Mouse (Mus musculus) lung, postnatal 14 days (tissue): Measurements from ENCODE around the gene Slc12a8.

ENCODE experiments used
- DNase-seq: peaks from one replicate; pipeline ENCODE4 v3.0.0; 2021

Slc12a8 gene

DNA sequence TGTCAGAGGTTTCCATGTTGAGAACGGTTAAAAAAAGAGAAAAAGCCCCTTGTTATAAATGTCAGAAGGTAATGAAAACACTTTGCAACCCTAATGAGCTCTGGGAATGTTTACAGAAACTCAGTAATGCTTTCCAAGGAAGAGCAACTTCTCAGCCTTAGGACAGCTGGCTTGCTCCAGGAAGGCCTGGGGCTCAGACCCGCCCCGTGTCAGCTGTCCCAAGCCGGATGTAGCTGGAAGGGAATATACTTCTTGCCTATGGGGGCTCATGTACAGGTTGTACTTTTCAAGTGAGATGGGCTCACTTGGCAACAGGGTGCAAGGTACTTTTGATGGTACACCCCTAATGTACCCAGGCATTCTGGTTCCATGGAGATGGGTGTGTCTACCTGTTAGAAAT, 28.4 kb downstream of the Slc12a8 start:
- DNase-seq, result no peak

DNA sequence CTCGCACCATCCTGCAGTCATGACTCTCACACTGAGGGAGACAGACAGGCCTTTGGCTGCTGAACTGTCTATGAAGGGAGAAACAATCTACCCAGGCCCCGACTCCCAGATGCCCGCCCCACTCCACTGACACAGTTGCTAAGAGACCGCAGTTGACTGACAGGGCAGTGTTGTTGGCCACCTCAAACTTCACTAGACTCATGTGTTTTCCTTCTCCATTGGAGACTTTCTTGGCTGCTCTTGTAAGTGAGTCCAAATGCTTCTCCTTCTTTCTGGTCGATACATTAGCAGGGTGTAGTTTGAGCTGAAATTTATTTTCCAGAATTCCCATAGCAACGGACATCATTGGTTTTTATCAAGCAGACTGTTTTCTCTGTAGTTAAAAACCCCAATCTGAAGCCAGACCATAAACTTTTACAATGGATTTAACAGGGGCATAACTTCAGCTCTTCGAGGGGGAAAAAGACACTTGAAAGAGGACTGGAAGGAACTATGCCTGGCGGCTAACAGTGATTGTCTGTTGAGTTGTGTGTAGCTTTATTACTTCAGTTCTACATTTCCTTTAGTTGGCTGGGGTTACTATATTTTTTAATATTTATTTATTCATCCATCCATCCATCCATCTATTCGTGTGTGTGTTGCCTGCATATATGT, 36.7 kb downstream of the Slc12a8 start:
- DNase-seq, result no peak

DNA sequence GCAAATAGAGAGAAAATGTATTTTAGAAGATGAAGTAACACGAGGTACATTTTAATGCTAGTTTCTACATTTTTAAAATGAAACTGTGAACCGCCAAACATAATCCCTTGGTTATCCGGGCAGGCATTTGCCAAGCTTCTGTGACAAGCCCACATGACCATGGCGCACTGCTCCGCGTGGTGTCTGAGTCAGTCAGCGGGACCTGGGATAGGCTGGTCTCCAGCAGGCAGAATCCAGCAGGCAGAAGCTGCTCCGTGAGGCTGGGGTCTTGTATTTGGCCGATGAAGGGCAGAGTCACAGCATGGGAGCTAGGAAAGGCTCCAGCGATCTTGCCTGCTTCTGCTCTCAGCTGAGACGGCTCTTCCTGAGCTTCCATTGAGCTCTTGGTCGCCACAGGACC, 41.0 kb downstream of the Slc12a8 start:
- DNase-seq, result no peak

DNA sequence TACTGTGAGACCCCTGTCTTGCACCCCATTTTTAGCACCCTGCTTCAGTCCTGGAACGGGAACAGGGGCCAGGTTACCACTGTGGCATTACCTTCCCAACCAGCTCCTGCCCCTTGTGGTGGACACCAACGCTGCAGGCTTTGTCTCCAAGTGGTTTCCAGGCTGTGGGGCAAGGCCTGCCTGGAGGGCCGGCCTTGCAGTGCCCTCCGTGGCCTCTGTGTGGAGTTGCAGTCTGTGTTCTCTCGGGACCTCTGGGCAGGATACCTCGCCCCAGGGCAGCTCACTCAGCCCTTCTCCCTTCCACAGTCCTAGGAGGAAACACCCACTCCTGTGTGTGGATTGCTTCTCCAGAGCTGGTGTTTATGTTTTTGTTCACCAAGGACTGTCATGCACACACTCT, 43.2 kb downstream of the Slc12a8 start:
- DNase-seq, result peak; percentile 92

DNA sequence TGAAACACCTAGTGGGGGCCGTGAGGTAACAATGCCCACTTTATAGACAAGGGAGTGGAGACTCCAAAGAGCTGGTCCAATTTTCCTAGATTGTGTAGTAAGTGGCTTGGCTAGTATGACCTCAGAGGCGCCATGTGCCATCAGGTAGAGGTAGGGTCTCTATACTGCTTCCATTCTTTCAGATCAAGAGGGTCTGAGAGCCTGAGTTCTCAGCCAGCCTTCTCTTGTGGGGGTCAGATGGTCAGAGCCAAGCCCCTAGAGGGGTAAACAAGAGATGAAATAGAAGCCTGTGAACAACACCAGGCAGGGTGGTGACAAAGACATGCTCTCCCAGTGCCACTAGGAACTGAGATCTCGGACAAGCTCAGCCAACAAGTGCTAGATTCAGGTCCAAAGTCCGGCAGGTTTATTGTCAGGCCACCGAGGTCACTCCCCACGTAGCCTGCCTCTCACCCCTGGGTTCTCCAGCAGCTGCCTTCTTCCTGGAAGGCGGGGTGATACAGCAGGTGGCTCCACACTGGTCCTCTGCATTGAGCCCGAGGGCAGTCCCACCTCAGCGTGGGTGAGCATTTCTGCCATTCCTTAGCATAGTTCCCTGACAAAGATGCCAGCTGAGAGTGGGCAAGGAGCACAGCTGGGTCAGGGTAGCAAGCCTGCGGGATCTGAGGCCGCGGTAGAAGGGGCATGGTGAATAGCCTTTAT, 44.3 kb downstream of the Slc12a8 start:
- no peak for DNase-seq

DNA sequence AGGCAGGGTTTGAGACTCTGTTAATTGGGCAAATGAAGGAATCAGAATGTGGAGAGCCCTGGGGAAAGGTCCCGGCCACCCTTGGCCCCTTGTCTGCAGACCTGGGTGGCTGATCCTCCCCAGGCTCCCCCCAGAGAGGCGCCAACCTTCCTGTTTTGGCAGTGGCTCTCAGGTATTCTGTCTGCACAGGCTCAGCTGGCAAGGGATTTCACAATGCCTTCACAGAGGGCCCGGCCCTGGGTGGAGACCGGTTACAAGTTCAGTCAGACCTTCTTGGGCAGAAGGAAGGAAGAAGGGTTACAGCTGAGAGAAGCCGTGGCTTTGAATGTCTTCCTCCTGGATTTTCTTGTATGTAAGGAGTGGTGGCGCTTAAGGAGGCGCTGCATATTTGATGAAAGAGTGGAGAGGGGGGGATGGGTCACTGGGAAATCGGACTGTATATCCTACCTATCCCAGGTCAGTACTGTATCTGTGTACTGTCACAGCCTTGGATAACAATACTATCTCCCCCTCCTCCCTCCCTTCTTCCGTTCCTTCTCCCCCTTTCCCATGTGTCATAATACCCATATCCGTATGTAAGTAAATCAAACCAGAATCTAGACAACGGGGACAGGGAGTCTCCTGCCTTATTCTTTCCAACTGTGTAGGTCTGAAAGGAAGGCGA, 45.9 kb downstream of the Slc12a8 start:
- DNase-seq, result peak; percentile 57

DNA sequence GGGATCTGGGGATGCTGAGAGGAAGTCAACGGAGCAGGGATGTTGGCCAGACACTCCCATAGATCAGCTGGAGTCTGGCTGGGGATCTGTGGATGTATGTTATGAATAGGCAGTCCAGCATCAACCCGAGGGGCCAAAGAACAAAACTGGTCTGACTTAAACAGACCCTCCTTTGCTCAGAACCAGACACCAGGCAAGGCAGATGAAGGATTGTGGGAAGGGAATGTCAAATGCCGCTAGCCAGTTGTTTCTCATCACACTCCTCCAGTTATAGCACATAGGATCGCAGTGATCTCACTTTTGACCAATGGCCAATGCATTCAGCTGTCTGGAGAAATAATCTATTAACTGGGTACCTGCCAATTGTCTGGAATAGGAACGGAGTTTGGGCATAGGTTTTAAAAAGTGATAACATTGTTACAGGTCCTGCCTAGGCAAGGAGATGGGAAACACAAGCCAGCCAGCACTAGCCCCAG, 46.4 kb downstream of the Slc12a8 start:
- DNase-seq, result no peak

DNA sequence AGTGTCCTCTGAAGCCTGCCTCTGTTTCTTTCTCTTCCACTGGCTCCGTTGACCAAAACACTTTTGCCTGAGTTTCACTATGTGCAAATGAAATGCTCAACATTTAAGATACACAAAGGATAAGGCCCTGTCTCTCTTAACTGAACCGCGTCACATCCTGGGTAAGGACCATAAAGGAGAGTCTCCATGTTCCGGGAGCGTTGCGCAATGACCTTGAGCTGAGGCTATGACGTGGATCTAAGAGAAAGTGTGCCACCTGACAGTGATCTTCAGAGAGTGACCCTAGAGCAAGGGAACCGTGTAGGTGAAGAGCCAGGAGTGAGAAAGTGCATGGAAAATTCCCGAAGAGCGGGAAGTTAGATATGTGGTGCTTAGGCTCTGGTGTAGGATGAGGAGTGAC, 49.3 kb downstream of the Slc12a8 start:
- no peak for DNase-seq

DNA sequence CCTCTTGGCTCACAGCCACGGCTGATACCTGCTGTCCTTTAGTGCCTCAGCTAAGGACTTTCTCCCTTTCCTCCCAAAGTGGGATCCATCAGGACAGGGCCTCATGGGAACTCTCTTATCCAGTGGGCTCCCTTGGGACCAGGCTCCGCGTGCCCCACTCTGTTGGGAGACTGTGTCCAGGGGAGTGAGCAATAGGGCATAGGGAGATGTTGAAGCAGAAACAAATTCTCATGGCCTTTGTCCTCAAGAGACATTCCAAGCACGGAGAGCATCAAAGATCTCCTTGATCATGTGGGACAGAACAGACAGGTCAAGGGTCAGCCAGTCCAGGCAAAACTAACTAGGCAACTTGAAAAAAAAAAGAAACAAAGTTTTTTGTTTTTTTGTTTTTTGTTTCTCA, 50.6 kb downstream of the Slc12a8 start:
- DNase-seq, result no peak

DNA sequence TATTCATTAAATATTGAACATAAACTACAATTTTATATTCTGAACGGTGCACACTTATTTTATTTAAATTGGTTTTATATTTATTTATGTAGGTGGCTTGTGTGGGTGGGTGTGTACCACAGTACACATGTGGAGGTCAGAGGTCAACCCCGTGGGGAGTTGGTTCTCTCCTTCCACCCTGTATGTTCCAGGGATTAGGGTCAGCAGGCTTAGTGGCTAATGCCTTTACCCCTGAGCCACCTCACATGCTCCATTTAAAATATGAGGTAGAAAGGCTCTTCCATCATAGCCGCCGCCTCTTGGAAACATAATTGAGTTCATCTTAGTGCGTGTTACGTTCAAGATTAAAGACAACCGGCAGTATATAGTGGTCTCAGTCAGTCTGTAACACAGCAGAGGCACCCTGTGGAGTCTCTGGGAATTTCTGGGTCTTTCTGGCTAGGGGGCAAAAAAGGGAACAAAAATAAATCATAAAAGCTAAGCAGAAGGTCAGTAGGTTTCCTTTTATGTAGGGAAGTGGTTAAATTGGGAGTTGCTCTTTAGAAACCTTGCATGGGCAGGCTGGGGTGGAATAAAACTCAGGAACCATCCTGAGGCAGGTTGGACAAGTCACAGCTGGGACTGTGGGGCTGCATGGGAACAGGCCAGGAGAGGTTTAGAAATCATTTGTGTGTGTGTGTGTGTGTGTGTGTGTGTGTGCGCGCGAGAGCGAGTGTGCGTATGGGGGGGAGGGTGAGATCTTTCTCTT, 51.3 kb downstream of the Slc12a8 start:
- no peak for DNase-seq

DNA sequence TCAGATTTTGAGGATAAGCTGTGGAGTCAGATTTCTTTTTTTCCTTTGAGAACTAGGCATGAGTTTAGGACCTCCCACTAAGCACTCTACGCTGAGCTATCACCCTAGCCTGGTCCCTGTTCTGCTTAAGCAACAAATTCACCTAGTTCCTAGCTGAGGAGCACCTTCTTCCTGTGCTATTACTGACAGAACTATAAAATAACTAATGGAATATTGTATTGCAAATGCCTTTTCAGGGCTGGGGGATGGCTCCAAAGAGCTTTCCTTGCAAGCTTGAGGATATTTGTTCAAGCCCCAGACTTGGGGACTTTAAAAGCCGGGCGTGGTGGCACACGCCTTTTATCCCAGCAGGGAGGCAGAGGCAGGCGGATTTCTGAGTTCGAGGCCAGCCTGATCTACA, 55.5 kb downstream of the Slc12a8 start:
- no peak for DNase-seq

DNA sequence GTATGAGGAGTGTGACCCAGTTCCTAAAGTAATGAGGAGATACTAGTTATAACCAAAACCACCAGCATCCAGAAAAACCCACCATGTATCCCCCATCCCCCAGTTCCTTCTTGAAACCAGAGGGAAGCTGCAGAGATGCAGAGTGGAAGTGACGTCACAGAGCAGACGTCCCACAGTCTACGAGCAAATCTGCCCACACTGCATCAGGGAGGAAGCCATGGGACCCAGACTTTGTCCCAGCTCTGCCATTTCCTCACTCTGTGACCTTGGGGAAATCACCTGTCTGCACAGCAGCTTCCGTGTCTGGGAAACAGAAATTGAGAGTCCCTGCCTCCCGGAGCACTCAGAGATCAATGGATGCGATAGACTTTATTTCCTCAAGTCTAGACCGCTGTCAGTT, 56.6 kb downstream of the Slc12a8 start:
- DNase-seq, result no peak

DNA sequence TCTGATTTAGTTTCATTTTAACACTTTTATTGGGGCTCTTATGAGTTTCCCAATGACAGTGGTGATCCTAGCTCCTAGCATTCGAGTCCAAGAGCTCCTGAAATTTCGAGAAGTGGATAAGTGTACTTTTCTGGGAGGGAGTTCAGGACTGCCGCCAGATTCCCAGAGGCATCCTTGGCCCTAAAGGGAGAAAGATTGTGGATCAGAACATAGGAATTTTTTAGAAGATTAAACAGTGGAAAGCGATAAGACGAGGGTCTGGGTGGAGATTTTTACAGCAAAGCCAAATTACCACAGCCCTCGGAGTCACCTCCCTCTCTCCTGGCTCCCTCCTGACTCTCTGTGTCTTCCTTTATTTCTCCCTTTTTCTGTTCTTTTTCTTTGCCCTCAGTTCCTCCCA, 58.6 kb downstream of the Slc12a8 start:
- DNase-seq, result no peak

DNA sequence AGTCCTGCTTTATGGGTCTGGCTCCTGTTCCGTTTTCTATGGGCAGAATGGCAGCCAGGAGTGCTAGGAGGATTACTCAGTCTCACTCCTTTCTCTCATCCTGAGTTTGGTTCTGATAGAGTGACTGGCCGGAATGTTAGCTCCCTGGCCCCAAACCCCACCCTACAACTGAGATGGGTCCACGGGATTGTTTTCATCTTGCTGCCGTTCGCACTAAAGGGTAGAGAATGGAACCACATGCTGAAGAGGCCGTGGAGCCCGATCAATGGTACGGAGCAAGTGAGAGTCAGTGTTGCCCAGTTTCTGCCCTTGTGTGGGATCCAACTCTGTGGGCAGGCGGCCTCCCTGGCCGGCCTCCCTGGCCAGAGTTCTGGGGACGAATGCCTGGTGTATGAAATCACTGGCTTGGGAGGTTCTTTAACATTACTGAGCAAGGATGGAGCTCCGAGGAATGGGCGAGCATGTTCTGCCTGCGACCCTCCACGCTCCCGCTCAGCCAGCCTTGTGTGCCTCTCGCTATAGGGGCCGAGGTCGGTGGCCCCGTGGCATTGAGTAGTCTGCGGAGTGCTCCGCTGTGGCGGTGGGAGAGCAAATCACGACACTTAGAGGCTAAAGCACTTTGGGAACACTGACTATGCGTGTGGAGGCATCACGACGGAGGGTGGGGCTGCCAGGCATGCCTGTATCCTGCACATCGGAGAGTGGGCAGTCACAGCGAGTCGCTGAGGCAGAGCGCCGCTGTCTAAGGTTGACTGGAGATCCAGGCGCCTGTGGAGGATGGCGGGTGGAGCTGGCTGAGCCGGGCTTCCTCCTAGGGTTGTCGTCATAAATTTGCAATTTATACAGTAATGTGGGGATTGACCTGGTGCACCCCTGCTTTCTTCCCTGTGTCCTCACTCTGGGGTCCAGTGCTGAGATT, 59.4 kb downstream of the Slc12a8 start:
- no peak for DNase-seq

DNA sequence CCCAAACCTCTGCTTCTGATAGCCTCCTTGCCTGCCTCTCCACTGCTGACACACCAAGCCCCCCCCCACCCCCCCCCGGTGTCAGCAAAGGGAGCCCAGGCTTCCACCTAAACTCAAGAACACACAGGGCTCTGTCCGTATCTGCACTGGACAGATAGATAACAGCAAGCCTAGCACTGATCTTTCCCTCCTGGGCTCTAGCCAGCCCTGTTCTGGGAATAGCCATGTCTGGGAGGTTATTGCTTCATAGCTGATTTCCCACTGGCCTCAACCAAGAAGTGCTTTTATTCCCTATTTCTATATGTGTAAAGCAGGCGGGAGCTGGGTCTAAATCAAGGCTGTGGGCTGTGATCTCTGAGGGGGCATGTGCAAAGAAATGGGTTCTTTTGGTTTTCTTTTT, 61.3 kb downstream of the Slc12a8 start:
- DNase-seq, result no peak

DNA sequence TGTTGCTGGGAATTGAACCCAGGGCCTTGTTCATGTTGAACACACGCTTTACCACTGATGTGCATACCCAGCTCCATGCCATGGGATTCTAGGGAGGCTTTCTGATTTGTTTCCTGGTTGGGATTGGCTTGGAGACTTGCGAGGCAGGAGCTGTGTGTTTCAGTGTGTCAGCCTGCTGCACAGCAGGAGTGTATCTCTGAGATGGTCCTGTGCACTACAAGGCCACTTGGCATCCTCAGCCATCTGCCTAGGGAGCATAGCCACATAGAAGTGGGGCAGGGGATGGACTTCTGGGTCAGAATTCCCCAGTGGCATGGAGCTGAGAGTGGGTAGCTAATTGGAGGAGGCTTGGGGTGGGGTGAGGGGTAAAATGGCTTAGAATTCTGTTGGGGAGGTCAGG, 63.2 kb downstream of the Slc12a8 start:
- DNase-seq, result no peak

DNA sequence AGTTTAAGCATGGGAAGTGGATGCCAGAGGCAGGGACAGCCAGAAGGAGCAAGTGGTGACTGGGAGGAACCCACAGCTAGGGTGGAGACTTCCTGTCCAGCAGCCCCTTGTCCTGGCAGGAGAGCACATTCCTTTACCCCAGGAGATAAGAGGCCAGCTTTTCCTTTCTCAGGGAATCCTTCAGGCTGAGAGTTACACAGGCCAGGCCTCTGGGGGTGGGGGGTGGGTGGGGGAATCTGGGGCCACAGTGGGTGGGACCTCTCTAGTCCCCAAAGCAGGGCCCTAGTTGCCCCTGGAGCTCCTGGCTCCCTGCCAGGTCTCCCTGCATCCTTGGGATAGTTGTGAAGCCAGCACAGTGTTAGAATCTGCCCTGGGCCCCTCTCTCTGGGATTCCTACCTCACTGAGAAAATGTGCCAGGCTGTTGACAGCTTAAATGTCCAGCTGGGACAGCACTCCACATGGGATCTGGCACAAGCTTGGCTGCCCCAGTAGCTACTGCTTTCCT, 63.7 kb downstream of the Slc12a8 start:
- DNase-seq, result peak; percentile 77

DNA sequence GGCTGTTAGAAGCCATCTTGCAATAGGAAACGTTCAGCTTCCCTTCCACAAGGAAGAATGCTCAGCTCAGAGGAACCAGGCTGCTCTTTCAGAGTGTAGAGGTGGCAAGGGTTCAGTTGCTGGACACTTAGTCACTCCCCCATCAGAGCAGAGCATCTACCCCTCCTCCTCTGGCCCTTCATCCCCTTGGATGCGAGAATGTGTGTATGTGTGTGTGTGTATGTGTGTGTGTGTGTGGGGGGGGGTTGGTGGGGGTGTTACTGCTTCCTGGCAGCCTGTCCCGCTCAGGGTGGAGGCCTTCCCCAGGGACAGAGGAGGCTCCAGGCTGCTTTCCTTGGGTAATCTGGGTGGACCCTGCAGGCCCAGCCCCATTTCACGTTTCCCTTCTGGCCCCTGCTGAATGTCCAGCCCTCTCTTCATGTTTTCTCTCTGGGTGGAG, 64.6 kb downstream of the Slc12a8 start:
- peak; percentile 65 for DNase-seq

DNA sequence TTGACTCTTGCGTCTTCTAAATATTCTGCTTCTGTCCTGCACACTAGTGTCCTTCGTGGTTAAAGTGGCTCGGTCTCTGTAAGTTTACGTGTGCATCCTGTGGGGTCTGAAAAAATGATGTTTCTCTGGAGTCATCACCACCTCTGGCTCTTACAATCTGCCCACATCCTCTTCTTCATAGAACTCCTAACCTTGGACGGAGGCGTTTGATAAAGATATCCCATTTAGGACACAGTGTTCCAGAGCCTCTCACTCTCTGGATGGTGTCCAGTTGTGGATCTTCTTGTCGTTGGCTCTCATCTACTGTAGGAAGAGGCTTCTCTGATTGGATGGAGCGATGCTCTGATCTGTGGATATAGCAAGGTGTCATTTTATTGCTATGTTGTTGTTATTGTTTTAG, 65.4 kb downstream of the Slc12a8 start:
- peak; percentile 51 for DNase-seq

DNA sequence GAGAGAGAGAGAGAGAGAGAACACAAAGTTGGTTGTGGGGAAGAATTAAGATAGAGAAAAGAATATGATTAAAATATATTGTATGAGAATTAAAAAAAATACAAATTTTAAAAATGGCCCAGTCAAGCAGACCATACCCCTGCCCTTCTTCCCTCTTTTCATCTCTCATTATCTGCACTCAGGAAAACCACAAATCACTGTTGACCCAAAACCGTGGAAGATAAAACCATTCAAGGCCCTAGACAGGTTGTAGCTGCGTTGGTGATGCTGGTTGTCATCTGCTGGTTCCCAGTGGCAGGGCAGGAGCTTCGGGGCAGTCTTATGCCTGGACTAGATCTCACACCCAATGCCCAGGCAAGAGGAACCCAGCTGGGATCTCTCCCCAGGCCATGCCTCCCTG, 66.2 kb downstream of the Slc12a8 start:
- DNase-seq, result no peak

DNA sequence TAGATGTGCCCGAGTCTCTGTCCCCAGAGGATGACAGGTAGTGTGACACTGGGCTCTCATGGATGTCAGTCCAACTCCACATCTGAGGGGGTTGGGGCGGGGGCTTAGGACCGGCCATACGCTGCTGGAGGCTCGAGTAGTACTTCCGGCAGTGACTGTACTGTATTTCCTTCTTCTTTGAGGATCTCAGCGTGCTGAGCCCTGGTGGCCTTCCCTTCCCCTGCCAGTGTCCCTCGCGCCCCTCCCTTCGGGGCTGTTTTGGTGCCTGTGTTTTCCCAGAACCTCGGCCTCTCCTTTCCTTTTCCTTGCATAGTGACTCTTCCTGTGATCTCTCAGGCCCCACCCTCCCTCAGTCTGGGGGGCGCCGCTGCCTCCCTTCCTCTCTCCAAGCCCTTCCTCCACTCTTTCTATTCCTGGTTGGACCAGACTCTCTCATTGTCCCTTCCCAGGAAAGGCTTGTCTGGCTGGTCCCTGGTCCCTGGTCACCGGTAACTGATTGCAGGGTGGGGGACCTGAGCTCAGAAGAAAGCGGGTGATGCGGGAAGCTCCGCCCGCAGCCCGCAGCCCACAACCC, 66.8 kb downstream of the Slc12a8 start:
- DNase-seq, result peak; percentile 72
